Comparison of ENCODE assay signal across 12 mouse cellular contexts in the genomic region with DNA sequence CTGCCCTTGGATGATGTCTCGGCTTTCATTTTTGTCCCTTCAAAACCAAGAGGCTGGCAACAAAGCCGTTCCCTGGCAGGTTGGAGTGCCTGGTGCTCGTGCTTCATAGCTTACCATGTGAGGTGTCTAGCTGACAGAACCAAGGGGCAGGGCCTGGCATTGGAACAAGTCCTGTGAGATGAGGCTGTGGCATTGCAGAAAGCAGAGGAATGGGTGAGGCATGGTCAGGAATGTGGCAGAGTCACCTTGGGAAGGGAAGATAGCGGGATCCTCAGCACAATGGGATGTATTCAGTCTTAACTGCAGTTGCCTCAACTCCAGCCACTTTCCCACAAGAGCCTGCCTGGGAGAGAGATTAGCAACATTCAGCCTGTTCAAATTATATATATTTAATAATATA.
"Had no signal": no experiment of that assay in that cellular context is flagged by ENCODE, and none has a peak within 500 bp of the region (broad histone marks: within the 10 kb centered on the region; RNA-seq: fewer than 3 reads in every experiment).

No protein-coding gene starts in this region.

- H3K4me1 ChIP-seq: limb, embryonic 15.5 days; liver, embryonic 12.5 days; midbrain, embryonic 10.5 days; neural tube, embryonic 15.5 days had no signal

- DNase-seq: kidney, adult 8-10 months; lung, embryonic 14.5 days; lung, postnatal 10 days; midbrain, embryonic 14.5 days; thymus, adult 2 months; thymus, postnatal 25 days had no signal

- H3K4me3 ChIP-seq: limb, embryonic 15.5 days; liver, embryonic 12.5 days; midbrain, embryonic 10.5 days; myocyte; neural tube, embryonic 15.5 days had no signal

- H3K36me3 ChIP-seq: limb, embryonic 15.5 days; liver, embryonic 12.5 days; midbrain, embryonic 10.5 days; neural tube, embryonic 15.5 days had no signal

- H3K27me3 ChIP-seq: limb, embryonic 15.5 days; liver, embryonic 12.5 days; neural tube, embryonic 15.5 days had no signal

- H3K27ac ChIP-seq: limb, embryonic 15.5 days; liver, embryonic 12.5 days; midbrain, embryonic 10.5 days; neural tube, embryonic 15.5 days; stomach, postnatal 0 days had no signal

- H3K9me3 ChIP-seq: limb, embryonic 15.5 days; liver, embryonic 12.5 days; neural tube, embryonic 15.5 days had no signal
